Mouse (Mus musculus) T-helper 2 cell (primary cell): ENCODE data around the gene Acsf3.

Experiments
- in situ Hi-C: fragments of 300-600 bp; cut with MboI, MseI; formaldehyde crosslinking; loops from one replicate; pipeline ENCODE4 v1.15.1; 2025; ENCODE audit warnings: high pct_unique_total_duplicates

Acsf3 gene

DNA sequence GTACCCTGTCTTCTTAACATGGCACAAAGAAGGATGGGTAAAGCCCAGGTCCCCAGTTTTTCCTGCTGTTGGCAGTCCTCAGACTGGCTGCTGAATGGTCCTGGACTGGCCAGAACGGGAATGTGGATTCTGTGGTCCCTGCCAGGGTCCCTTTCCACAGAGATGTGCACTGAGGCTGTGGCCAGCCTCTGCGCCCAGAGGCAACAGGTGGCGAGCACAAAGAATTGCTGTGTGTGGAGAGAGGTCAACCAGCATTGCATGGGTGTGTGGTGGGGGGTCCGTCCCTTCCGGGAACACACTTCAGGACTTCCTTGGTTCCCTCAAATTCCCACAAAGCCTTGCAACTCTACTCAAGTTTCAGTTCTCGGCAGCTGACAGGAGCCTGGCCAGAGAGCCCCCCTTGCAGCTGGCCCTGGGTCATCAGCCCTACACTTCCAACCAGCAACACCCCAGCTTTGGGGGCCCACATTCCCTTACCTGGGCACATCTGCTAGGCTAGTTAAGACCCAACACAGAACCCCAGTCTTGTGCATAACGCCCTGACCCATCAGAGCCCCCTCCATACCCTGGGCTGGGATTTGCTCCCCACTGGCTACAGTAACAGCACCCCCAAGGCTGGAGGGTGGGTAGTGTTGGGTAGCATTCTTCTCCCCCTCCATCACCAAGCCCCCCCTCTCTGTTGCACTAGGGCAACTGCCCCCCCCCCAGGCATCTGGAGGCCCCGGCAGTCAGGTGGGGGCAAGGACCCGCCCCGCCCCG lies 74.0 kb downstream of the Acsf3 start:
- in situ Hi-C loops, result no loop called here

GRCm38 (mm10) chr8:122850641-122851240 lies 75.5 kb downstream of the Acsf3 start:
- in situ Hi-C loops, result no loop called here

DNA sequence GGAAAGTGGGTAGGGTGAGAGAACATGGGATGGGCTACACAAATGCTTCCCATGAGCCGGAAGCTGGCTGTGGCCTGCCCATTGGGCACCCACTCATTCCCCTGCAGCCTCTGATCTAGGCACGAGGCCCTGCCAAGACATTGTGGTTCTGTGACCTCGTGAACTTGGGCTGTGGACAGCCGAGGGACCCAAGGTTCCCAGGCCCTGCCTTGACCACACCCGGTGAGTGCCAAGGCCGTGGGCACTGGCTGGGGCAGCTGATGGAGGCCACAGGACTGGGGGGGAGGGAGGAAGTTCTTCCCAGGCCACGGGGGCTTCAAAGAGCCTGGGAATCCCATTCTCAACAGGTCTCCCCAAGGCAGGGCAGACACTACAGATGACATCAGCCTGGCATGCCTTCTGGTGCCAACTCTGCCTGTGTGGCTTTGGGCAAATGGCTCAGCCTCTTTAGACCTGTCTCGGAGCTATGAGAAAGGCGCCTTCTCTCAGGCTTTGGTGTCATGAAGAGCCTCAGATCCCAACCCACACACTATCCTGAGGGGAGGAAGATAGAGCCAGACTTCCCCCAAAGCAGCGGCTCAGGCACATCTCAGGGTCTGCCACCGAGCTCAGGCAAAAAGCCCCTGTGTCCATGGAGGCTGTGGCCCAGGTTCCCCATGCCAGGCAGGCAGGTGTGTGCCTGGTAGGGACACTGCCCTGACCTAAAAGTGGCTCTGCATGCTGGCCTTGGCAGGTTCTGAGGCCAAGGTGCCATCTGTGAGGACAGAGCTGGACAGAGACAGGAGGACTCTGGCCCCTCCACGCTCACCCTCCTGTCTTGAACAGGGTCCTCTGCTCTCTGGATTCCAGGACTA lies 76.6 kb downstream of the Acsf3 start:
- in situ Hi-C loops, result no loop called here

DNA sequence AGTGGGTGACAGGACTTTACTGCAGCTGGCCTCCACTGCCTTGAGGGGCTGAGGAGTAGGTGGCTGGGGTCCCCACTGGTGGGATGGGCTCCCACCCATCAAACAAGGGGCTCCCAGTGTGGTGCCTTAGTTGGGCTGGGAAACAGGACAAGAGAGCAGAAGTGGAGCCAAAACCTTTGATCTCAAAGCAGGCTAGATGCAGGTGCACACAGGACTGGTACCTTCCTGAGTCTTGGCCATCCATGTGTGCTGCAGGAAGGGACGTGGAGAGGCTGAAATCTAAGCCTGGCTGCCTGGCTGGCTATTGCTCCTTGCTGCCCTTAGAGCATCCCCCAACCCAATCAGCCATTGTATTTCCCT lies 77.2 kb downstream of the Acsf3 start:
- in situ Hi-C loops, result no loop called here

DNA sequence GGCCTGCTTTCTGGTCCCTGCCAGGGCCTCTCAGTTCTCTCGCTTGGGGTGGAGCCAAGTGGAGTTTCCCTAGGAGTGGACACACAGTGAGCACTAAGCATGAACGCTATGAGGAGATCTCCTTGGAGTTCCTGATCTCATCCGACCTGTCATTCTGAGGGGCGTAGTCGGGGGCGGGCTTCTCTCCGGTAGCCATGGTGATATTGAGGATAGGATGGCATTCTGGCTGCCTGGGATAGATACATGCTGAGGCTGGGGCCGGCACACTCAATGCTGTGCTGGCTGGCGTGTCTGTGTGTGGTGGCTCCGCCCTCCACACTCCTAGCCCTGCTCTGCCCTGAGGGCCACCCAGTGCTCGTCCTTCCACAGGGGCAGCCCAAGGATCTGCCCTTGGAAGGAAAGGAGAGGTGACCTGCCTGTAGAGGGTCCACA lies 78.1 kb downstream of the Acsf3 start:
- in situ Hi-C loops, result no loop called here

GRCm38 (mm10) chr8:122854388-122854787 lies 79.1 kb downstream of the Acsf3 start:
- in situ Hi-C loops, result no loop called here

DNA sequence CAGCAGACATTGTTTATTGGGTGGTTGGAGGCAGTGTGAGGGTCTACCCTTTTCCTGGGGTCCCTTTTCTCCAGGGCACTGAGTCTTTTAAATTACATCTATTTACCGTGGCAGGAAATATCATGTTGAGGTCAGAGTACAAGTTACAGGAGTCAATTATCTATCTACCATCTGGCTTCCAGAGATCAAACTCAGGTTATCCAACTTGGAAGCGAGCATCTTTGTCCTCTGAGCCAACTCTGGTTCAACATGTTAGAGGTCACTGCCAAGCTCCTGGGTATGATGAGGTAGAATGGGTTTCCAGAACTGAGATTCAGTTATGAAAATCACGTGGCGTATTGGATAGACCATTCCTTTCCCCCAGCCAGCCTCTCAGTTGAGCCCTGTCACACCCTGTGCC lies 79.8 kb downstream of the Acsf3 start:
- in situ Hi-C loops, result no loop called here

GRCm38 (mm10) chr8:122856288-122856687 lies 81.0 kb downstream of the Acsf3 start:
- in situ Hi-C loops, result no loop called here

DNA sequence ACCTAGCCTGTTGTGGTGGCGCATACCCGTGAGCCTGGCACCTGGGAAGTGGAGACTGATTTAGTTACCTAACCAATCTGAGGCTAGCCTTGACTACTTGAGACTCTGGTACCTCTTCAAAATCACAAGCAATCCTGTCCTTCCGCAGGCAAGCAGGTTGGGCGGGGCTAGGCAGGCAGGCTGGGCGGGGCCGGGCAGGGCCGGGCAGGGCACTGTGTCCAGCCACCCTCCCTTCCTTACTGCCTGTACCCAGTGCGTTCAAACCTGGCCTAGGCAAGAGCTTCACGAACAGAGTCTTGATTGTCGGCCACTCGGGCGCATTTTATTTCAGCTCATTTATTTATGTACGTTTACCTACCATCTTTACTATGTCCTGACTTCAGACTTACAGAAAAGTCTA lies 84.6 kb downstream of the Acsf3 start:
- in situ Hi-C loops, result no loop called here

DNA sequence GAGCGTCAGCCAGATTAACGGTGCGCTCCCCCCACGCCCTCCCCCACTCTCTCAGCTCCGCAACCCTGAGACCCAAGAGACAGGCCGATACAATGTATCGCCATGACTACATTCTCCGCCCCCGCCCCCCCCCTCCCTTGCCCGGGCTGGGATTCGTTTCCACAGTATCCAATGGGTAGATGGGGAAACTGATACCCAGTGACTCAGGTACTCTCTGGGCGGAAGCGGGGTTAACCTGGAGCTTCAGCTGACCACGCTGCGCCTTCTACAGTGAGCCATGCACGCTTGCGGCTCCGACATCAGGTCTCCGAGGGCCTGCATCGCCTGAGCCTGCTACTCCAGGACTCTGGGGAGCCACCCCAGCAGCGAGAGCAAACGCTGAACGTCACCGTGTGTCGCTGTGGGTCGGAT lies 89.4 kb downstream of the Acsf3 start:
- in situ Hi-C loops, result no loop called here

GRCm38 (mm10) chr8:122865441-122865840 lies 90.2 kb downstream of the Acsf3 start:
- in situ Hi-C loops, result no loop called here

GRCm38 (mm10) chr8:122866231-122866630 lies 90.9 kb downstream of the Acsf3 start:
- in situ Hi-C loops, result no loop called here
